Mouse (Mus musculus): ENCODE measurements around the gene Cfap99. TPM values are rescaled to one million over a fixed set of nuclear protein-coding genes. Genes with fewer than 3 reads are reported as not detected.

Gene Cfap99
- total RNA-seq (2021), result not detected
- long read RNA-seq, experiment 1, result 0 reads
- long read RNA-seq, experiment 2, result 0 reads

GRCm38 (mm10) chr5:34288154-34288716, at the start of gene Cfap99, which contains the start of gene Zfyve28:
Gene Cfap99, plus strand, starts transcription at chr5:34288600.
Gene Zfyve28, minus strand, starts transcription at chr5:34288449.
- DNase-seq, result peak; percentile 78

- DNase-seq, result peak; percentile 72
Measured at GRCm38 (mm10) chr5:34242224-34242963, 46.0 kb upstream of the Cfap99 start.

- DNase-seq, result no peak
Measured at GRCm38 (mm10) chr5:34243062-34243461, 45.3 kb upstream of the Cfap99 start.

GRCm38 (mm10) chr5:34246443-34246842, 42.0 kb upstream of the Cfap99 start:
- no peak for DNase-seq

- no peak for DNase-seq
Measured at GRCm38 (mm10) chr5:34249132-34249531, 39.3 kb upstream of the Cfap99 start.

- peak; percentile 27 for DNase-seq
Measured at GRCm38 (mm10) chr5:34250090-34250489, 38.3 kb upstream of the Cfap99 start.

GRCm38 (mm10) chr5:34251794-34252193, 36.6 kb upstream of the Cfap99 start:
- DNase-seq, result peak; percentile 49

- peak; percentile 54 for DNase-seq
Measured at GRCm38 (mm10) chr5:34252307-34252966, 36.0 kb upstream of the Cfap99 start.

- peak; percentile 50 for DNase-seq
Measured at GRCm38 (mm10) chr5:34252967-34253519, 35.4 kb upstream of the Cfap99 start.

- DNase-seq, result no peak
Measured at GRCm38 (mm10) chr5:34254309-34254708, 34.1 kb upstream of the Cfap99 start.

GRCm38 (mm10) chr5:34255189-34255588, 33.2 kb upstream of the Cfap99 start:
- DNase-seq, result peak; percentile 23

- DNase-seq, result no peak
Measured at GRCm38 (mm10) chr5:34259172-34259816, 29.1 kb upstream of the Cfap99 start.

- no peak for DNase-seq
Measured at GRCm38 (mm10) chr5:34266065-34266464, 22.3 kb upstream of the Cfap99 start.

GRCm38 (mm10) chr5:34269197-34269920, 19.0 kb upstream of the Cfap99 start:
- DNase-seq, result no peak

GRCm38 (mm10) chr5:34269921-34270465, 18.4 kb upstream of the Cfap99 start:
- no peak for DNase-seq

GRCm38 (mm10) chr5:34271743-34272142, 16.7 kb upstream of the Cfap99 start:
- DNase-seq, result peak; percentile 60

- DNase-seq, result no peak
Measured at GRCm38 (mm10) chr5:34273251-34273681, 15.1 kb upstream of the Cfap99 start.

GRCm38 (mm10) chr5:34274268-34274667, 14.1 kb upstream of the Cfap99 start:
- DNase-seq, result no peak

GRCm38 (mm10) chr5:34274676-34275293, 13.6 kb upstream of the Cfap99 start:
- DNase-seq, result no peak

- peak; percentile 25 for DNase-seq
Measured at GRCm38 (mm10) chr5:34276191-34276590, 12.2 kb upstream of the Cfap99 start.

GRCm38 (mm10) chr5:34276746-34277145, 11.7 kb upstream of the Cfap99 start:
- DNase-seq, result no peak
